8 mouse cellular contexts compared by ENCODE assay signal in genomic region chr2:102450761-102451670, GRCm38 (mm10). TPM values are rescaled to one million over a fixed set of nuclear protein-coding genes. Genes with fewer than 3 reads are reported as not detected.
A peak's percentile ranks its signal among the peaks of the same experiment; 100 is the strongest.
DNase-seq lines count a peak whose midpoint lies in the region; ATAC-seq and TF ChIP-seq lines count a peak whose summit lies in the region.

No protein-coding gene starts in this region.

- 0 out of 2 replicates have a peak, but pooled peaks cover 3% of the 10 kb centered on the region for H3K4me1 ChIP-seq in embryonic fibroblast, embryonic 13.5 days (ENCODE audit: control insufficient read depth, insufficient read depth, low read length)
- H3K4me1 ChIP-seq in heart, embryonic 14.5 days (ENCODE audit: control insufficient read depth in 2 of 2, insufficient read depth in 2 of 2, low read length in 2 of 2): peaks cover 5 to 15% of the 10 kb centered on the region in 2 experiments
- H3K4me1 ChIP-seq in liver, embryonic 15.5 days (replicated peaks): peaks cover 13% of the 10 kb centered on the region

- no peak for TF ChIP-seq CTCF in embryonic fibroblast, embryonic 13.5 days (IDR thresholded peaks at IDR 0.05; ENCODE audit: borderline replicate concordance, insufficient read depth, low read length)

- no peak for TF ChIP-seq POLR2A in embryonic fibroblast, embryonic 13.5 days (IDR thresholded peaks at IDR 0.05; ENCODE audit: low read depth, low read length)

- peak; percentile 5 to 9 for DNase-seq in adrenal gland, postnatal 4 days (ENCODE audit: low spot score in 2 of 2)
- DNase-seq in kidney, postnatal 14 days: peak; percentile 42
- peak; percentile 26 for DNase-seq in ovary, postnatal 14 days (ENCODE audit: low spot score)
- peak; percentile 29 to 48 for DNase-seq in thymus, postnatal 36 days

- peaks cover 19% of the 10 kb centered on the region for H3K27me3 ChIP-seq in heart, embryonic 14.5 days (ENCODE audit: control insufficient read depth, insufficient read depth, low read length)
- peaks cover 72% of the 10 kb centered on the region for H3K27me3 ChIP-seq in liver, embryonic 15.5 days

- H3K36me3 ChIP-seq in heart, embryonic 14.5 days (ENCODE audit: control insufficient read depth, insufficient read depth, low read length): no peaks in the 10 kb centered on the region
- no peaks in the 10 kb centered on the region for H3K36me3 ChIP-seq in liver, embryonic 15.5 days (replicated peaks)

- peak overlapping the region; percentile 46 for H3K4me3 ChIP-seq in embryonic fibroblast, embryonic 13.5 days (ENCODE audit: insufficient read depth, low read length)
- peak overlapping the region; percentile 72 to 77 for H3K4me3 ChIP-seq in heart, embryonic 14.5 days (ENCODE audit: control insufficient read depth in 1 of 2, insufficient read depth in 1 of 2, low read depth in 1 of 2, low read length in 2 of 2)
- H3K4me3 ChIP-seq in liver, embryonic 15.5 days (replicated peaks): peak overlapping the region; percentile 55

- ATAC-seq in CD4-positive, CD25-positive, alpha-beta regulatory T cell, adult 4 months: peak; percentile 24
- peak; percentile 21 for ATAC-seq in heart, embryonic 14.5 days (ENCODE audit: insufficient number of reproducible peaks, insufficient read depth, low FRiP score, low read depth)
- peak; percentile 37; the same call in 1 of the 2 replicates for ATAC-seq in liver, embryonic 15.5 days (ENCODE audit: insufficient read depth)

- H3K27ac ChIP-seq in embryonic fibroblast, embryonic 13.5 days (ENCODE audit: insufficient read depth, low read length): no peak overlapping the region
- H3K27ac ChIP-seq in heart, embryonic 14.5 days (replicated peaks in 1 of 2; ENCODE audit: control insufficient read depth in 1 of 2, insufficient read depth in 1 of 2, low read depth in 2 of 2, low read length in 2 of 2): peak overlapping the region in 1 of 2 experiments; percentile 52; a peak in 2 of 4 replicates
- H3K27ac ChIP-seq in liver, embryonic 15.5 days (replicated peaks): no peak overlapping the region

- H3K4me2 ChIP-seq in heart, embryonic 14.5 days (ENCODE audit: low read length): peak overlapping the region; percentile 97
- H3K4me2 ChIP-seq in liver, embryonic 15.5 days: peak overlapping the region; percentile 78

- H3K9me3 ChIP-seq in heart, embryonic 14.5 days (ENCODE audit: control insufficient read depth, low read length): no peaks in the 10 kb centered on the region
- H3K9me3 ChIP-seq in liver, embryonic 15.5 days (replicated peaks): no peaks in the 10 kb centered on the region

- peak overlapping the region; percentile 76 for H3K9ac ChIP-seq in heart, embryonic 14.5 days (ENCODE audit: low read length)
- H3K9ac ChIP-seq in liver, embryonic 15.5 days: peak overlapping the region; percentile 35; the same call in 1 of the 2 replicates

- under 1% methylated on average over 104 of the region's 109 CpGs for WGBS in heart, embryonic 14.5 days
- WGBS in liver, embryonic 15.5 days (ENCODE audit: insufficient replicate concordance): under 1% methylated on average over 101 of the region's 109 CpGs

RNA-seq across cellular contexts. Expression of gene Fjx1, which starts 1.3 kb away (rescaled TPM):
- not detected for polyA plus RNA-seq in CD4-positive, CD25-positive, alpha-beta regulatory T cell, adult 4 months (2017; shearing (Covaris generic))
- total RNA-seq in adrenal gland, postnatal 4 days (2021): 1 to 10 TPM; 2.7 to 3.6 TPM
- 5.8 and 7.7 TPM in 2 replicates for polyA plus RNA-seq in embryonic fibroblast, embryonic 13.5 days (2011; ENCODE audit: insufficient read length, low read depth, missing spikeins)
- polyA plus RNA-seq in heart, embryonic 14.5 days (2014; fragmentation: Nextera tagmentation; extraction: Ambion mirVana): 1.8 and 2.3 TPM in 2 replicates
- 0.37 and 0.43 TPM in 2 replicates for polyA plus RNA-seq in liver, embryonic 15.5 days (2015; fragmentation: Nextera tagmentation; extraction: Ambion mirVana)

RNA-seq across cellular contexts. Expression of gene Trim44, which starts 43.4 kb away (rescaled TPM):
- 10 to 100 TPM in 1 of 2 experiments, 1 to 10 TPM in 1; 8.1 to 10.6 TPM for polyA plus RNA-seq in CD4-positive, CD25-positive, alpha-beta regulatory T cell, adult 4 months (2017; shearing (Covaris generic))
- 10 to 100 TPM; 77.3 to 87.6 TPM for total RNA-seq in adrenal gland, postnatal 4 days (2021)
- polyA plus RNA-seq in embryonic fibroblast, embryonic 13.5 days (2011; ENCODE audit: insufficient read length, low read depth, missing spikeins): 76.1 and 97.4 TPM in 2 replicates
- polyA plus RNA-seq in heart, embryonic 14.5 days (2014; fragmentation: Nextera tagmentation; extraction: Ambion mirVana): 33.0 and 35.0 TPM in 2 replicates
- 6.2 and 6.4 TPM in 2 replicates for polyA plus RNA-seq in liver, embryonic 15.5 days (2015; fragmentation: Nextera tagmentation; extraction: Ambion mirVana)
